Mouse (Mus musculus): ENCODE measurements around the gene Sept1.

- TF ChIP-seq TAL1 (IDR thresholded peaks at IDR 0.05; ENCODE audit: low read length) = no peak
- TF ChIP-seq USF1 (IDR thresholded peaks at IDR 0.05; ENCODE audit: low read depth, low read length) = no peak
- no peak for TF ChIP-seq ZKSCAN1 (IDR thresholded peaks at IDR 0.05; ENCODE audit: low read depth, low read length)
- TF ChIP-seq CTCF (IDR thresholded peaks at IDR 0.05 in 2 of 3, conservative IDR thresholded peaks at IDR 0.05 in 1 of 3; ENCODE audit: control insufficient read depth in 1 of 3, insufficient read depth in 1 of 3, low read depth in 2 of 3, low read length in 3 of 3, poor library complexity in 1 of 3, severe bottlenecking in 1 of 3) = no peak
- no peak for TF ChIP-seq KAT2A (conservative IDR thresholded peaks at IDR 0.05; ENCODE audit: low read depth, low read length)
- no peak for TF ChIP-seq ETS1 (IDR thresholded peaks at IDR 0.05; ENCODE audit: low read depth, low read length)
- no peak for TF ChIP-seq POLR2A (IDR thresholded peaks at IDR 0.05; ENCODE audit: control insufficient read depth in 1 of 2, insufficient read depth in 1 of 2, low read depth in 1 of 2, low read length in 2 of 2, poor library complexity in 1 of 2)
- no peak for TF ChIP-seq TCF12 (IDR thresholded peaks at IDR 0.05; ENCODE audit: low read depth, low read length)
- no peak for TF ChIP-seq MAFK (IDR thresholded peaks at IDR 0.05; ENCODE audit: borderline replicate concordance, low read depth, low read length)
- TF ChIP-seq EP300 (IDR thresholded peaks at IDR 0.05; ENCODE audit: low read depth in 1 of 2, low read length in 2 of 2) = no peak
- TF ChIP-seq E2F4 (IDR thresholded peaks at IDR 0.05; ENCODE audit: borderline replicate concordance, low read depth, low read length) = no peak
Observed at GRCm38 (mm10) chr7:127217475-127217874, 15.5 kb downstream of the Sept1 start.

Measured in MEL (cell line).